Mouse (Mus musculus): ENCODE measurements around the gene Ift140.

DNA sequence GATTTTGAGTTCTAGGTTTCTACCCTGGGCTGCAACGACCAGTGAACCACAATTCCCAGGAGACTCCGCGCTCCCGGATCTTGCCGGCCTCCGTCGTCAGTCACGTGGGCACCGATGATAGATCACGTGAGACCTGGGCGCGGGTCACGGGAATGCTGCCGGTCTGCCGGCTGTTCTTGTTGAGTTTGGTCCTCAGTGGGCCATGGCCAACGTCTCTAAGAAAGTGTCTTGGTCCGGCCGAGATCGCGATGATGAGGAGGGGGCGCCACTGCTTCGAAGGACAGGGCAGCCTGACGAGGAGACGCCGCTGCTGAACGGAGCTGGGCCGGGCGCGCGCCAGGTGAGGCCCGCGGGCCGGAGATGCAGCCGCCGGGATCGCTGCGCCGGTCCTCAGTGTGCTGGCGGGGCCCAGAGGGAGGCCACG lies 117.4 kb downstream of the Ift140 start, which contains the start of gene Clcn7:
- no peak for TF ChIP-seq CTCF (IDR thresholded peaks at IDR 0.05; ENCODE audit: low read depth)
- TF ChIP-seq EP300 (IDR thresholded peaks at IDR 0.05; ENCODE audit: low read depth), result peak; percentile 71; the same call in 1 of the 2 replicates

All from heart, postnatal 0 days (tissue).